Mouse (Mus musculus) cerebellum, postnatal 14 days (tissue): ENCODE data around the gene Ttc36.

Experiments
- DNase-seq, 2 experiments: peaks; one replicate each; pipeline ENCODE4 v3.0.0; 2021; ENCODE audit warnings: mixed read lengths in 2 of 2

Ttc36 gene

GRCm38 (mm10) chr9:44802808-44803450, at the start of gene Ttc36:
Ttc36 (minus strand) TSS chr9:44803072.
- no peak for DNase-seq

GRCm38 (mm10) chr9:44847446-44847845, 44.6 kb upstream of the Ttc36 start:
- no peak for DNase-seq

GRCm38 (mm10) chr9:44841241-44841640, 38.4 kb upstream of the Ttc36 start:
- peak; percentile 50 to 58 for DNase-seq

DNA sequence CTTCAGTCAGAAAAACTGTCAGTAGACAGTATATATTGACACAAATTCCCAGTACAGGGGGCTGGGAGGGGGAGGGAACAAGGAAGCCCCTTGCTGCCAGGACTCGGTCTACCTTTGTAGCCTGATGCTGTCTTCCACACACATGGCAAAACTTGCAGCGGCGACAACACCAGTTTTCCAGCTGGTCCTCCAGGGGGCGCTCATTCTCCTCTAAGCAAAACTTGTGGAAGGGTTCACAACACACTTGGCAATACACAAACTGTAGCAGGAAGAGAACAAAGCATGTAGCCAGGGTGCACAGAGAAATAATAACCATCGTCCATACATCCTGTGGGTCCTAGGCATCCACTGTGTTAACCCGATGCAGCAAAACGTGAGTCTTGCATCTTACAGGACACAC, 33.6 kb upstream of the Ttc36 start:
- DNase-seq = peak; percentile 81 to 86

DNA sequence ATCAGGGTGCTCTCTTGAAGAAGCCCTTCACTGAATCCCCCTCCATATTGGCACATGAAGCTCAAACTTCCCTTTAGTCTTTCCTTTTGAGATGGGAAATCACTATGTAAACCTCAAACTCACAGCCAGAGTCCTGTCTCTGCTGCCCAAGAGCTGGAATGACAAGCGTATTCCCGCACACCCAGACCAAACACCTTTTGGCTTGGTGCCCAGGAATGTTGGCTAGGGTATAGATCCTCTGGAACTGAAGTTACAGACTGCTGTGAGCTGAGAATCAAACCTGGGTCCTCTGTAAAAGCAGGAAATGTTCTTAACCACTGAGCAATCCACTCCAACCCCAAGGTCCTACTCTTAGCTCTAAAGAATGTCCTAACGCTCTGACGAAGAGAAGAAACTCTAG, 29.5 kb upstream of the Ttc36 start:
- peak; percentile 28 to 52 for DNase-seq

DNA sequence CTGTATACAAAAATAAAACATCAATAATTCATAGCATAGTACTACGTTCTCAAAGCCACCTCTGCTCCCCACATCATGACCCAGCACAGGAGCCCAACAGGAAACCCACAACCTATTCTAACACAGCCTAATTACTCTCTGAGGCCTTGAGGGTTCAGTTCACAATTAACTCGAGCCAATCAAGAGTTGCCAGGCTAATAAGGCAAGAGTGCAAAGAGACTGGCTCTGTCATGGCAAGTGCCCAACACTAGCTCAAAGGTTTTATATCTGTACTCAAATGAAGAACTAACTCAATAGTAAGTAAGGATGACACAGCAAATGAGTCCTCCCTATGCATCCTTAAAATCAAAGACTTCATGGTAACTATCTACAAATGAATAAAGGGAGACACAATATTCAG, 27.6 kb upstream of the Ttc36 start:
- DNase-seq = no peak

GRCm38 (mm10) chr9:44828944-44829343, 26.1 kb upstream of the Ttc36 start:
- no peak for DNase-seq

DNA sequence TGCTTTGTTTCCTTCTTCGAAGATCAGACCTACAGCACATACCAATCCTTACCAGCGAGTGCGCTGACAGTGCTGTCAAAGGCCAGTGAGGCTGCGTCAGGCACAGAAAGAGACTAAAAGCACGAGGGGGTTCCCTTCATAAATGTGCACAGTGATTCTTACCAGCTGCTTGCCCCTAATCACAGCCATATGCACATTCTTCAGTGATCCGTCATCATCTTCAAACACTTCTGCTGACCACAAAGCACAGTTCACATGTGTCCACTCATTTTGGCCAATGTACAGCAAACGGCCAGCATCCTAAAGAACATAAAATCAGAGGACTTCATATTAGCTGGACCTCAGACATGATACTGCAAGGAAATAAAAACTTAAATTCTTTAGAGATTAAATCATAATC, 23.8 kb upstream of the Ttc36 start:
- DNase-seq = no peak

- DNase-seq = no peak
Measured at GRCm38 (mm10) chr9:44819920-44820827, 17.3 kb upstream of the Ttc36 start.

DNA sequence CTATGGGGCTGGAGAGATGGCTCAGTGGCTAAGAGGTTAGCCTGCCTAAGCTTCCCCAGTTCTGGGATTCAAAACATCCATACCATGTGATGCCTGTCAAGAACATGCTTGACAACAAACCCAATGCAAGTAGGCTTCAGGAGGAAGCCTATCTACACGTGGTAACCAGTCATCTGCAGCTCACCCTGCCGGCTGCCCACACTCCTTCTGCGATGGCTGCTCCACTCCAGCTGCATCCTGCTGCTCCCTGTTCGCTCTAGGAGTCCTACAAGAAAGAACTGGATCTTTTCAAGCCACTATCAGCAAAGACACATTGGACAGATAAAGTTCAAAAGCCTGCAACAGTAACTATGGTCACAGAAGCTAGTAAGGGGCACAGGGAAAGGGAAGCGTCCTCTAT, 14.7 kb upstream of the Ttc36 start:
- no peak for DNase-seq

DNA sequence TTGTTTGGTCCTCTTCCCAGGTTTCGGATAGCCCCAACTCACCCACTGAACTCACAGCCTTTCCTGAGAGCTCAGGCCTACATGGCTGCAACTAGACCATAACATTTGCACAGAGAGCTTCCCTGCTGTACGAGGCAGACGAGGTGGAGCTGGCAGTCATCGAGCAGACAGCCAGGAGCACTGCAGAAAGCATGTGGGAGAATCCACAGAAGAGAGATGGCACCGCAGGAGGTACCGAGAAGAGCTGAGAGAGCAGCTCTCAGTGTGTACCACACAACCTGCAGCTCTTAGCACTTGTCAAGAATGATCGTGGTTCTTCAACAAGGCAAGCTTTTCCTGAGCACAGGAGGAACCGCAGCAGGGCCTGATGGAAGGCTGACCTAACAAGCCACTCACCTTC, 11.3 kb upstream of the Ttc36 start:
- no peak for DNase-seq

- DNase-seq = no peak
Measured at GRCm38 (mm10) chr9:44810316-44810715, 7.4 kb upstream of the Ttc36 start.

DNA sequence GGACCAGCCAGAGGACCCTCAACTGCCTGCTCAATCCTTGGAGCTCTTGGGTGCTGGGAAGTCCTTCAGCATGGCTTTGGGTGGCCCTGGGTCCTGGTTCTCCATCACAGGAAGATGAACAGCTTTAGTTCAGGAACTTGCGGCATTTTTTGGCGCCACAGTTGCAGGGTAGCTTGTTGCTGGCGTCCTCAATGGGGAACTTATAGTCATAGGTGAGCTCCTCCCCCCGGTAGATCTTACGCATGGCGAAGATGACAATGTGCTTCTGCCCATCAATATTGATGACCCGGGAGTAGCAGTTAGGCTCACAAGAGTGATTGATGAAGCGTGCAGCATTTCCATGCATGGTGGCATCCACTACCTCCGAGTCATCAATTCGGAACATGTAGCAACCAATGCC, 4.9 kb upstream of the Ttc36 start:
- no peak for DNase-seq

- no peak for DNase-seq
Measured at GRCm38 (mm10) chr9:44807141-44807540, 4.3 kb upstream of the Ttc36 start.

GRCm38 (mm10) chr9:44805536-44805935, 2.7 kb upstream of the Ttc36 start:
- DNase-seq = no peak

DNA sequence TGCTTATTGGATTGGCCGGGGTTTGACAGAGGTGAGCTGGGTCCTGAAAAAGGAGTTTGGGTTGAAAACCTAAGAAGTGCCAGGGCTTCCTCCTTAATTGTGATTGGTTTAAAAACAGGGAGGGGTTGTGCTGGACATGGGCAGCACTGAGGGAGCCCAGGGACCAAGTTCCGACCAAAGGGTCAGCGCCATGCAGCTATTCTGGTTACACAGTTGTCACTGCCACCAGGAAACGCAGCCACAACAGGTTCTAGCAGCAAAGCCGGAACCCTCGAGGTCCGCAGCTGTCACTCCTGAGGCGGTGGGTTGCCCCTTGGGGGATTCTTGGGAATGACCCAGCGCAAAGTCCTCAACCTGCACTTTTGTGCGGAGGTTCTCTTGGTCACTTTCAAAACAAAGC, 1.8 kb upstream of the Ttc36 start:
- DNase-seq = no peak

- no peak for DNase-seq
Measured at GRCm38 (mm10) chr9:44801669-44802068, 1.2 kb downstream of the Ttc36 start.

GRCm38 (mm10) chr9:44799958-44800324, 2.9 kb downstream of the Ttc36 start:
- DNase-seq = no peak

- peak; percentile 94 to 95 for DNase-seq
Measured at GRCm38 (mm10) chr9:44799102-44799957, 3.5 kb downstream of the Ttc36 start, which contains the start of gene Tmem25. Tmem25 (minus strand) TSS chr9:44799307.

GRCm38 (mm10) chr9:44798298-44798697, 4.6 kb downstream of the Ttc36 start:
- peak in 1 of 2 experiments; percentile 37 for DNase-seq

DNA sequence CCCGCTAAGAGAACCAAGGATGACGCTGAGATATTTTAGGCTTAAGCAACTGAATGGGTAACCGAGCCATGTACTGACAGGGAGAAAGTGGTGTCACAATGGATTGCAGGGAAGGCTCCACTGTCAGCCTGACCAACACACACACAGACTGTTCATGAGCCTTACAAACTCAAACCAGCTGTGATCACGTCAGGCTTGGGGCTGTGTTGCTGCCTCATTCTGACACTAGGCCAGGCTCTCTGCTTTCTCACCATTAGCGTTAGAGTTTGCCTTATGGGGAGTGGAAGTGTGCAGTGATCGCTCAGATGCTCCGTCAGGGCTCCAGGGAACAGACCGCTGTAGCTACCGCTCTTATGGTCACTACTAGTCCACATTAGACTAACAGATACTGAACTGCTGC, 10.0 kb downstream of the Ttc36 start:
- no peak for DNase-seq

- DNase-seq = peak; percentile 96 to 97
Measured at GRCm38 (mm10) chr9:44772750-44773651, 29.9 kb downstream of the Ttc36 start.
